Mouse (Mus musculus): ENCODE results near the gene Tgm7. TPM values are rescaled to one million over a fixed set of nuclear protein-coding genes. Genes with fewer than 3 reads are reported as not detected.

Gene Tgm7
- polyA plus RNA-seq (2015; fragmentation: Nextera tagmentation; extraction: Ambion mirVana), result not detected in 2 replicates

- Histone ChIP-seq H3K9ac (replicated peaks; ENCODE audit: low read depth) (no peak within 1 kb of the TSS), H3K4me1 (ENCODE audit: insufficient read depth, low read depth, low read length) (no peaks in the 10 kb centered on the region; the same call in 1 of the 2 replicates), H3K9me3 (ENCODE audit: low read length) (no peaks in the 10 kb centered on the region), H3K27ac (ENCODE audit: low read length) (no peak within 1 kb of the TSS), H3K4me3 (ENCODE audit: low read depth, low read length) (no peak within 1 kb of the TSS), H3K4me2 (replicated peaks; ENCODE audit: low read depth, low read length) (no peak within 1 kb of the TSS), H3K36me3 (ENCODE audit: insufficient read depth, low read length) (no peaks in the 10 kb centered on the region), H3K27me3 (replicated peaks; ENCODE audit: insufficient read depth, low read length) (no peaks in the 10 kb centered on the region)
- ATAC-seq (no peak), DNase-seq (ENCODE audit: low spot score) (no peak)
- TF ChIP-seq EP300 (IDR thresholded peaks at IDR 0.05), result no peak
- no peak for TF ChIP-seq CTCF (IDR thresholded peaks at IDR 0.05)
- 87% methylated on average over 4 of the region's 4 CpGs for WGBS
These were observed at the start of gene Tgm7 for GRCm38 (mm10) chr2:121109695-121110094. Tgm7 (minus strand) TSS chr2:121109795.

- no peaks in the 10 kb centered on the region for H3K27me3 ChIP-seq (replicated peaks; ENCODE audit: insufficient read depth, low read length)
- H3K9me3 ChIP-seq (ENCODE audit: low read length), result no peaks in the 10 kb centered on the region
- H3K27ac ChIP-seq (ENCODE audit: low read length), result no peak overlapping the region
- DNase-seq (ENCODE audit: low spot score) (peak; percentile 30), ATAC-seq (no peak)
- H3K36me3 ChIP-seq (ENCODE audit: insufficient read depth, low read length), result 0 out of 2 replicates have a peak, but pooled peaks cover 5% of the 10 kb centered on the region
- no peaks in the 10 kb centered on the region for H3K4me1 ChIP-seq (ENCODE audit: insufficient read depth, low read depth, low read length)
- TF ChIP-seq EP300 (IDR thresholded peaks at IDR 0.05), result no peak
- peak; percentile 51 for TF ChIP-seq CTCF (IDR thresholded peaks at IDR 0.05)
- H3K4me2 ChIP-seq (replicated peaks; ENCODE audit: low read depth, low read length), result no peak overlapping the region
- no peak overlapping the region for H3K4me3 ChIP-seq (ENCODE audit: low read depth, low read length)
- H3K9ac ChIP-seq (replicated peaks; ENCODE audit: low read depth), result no peak overlapping the region
- 80% methylated on average over 3 of the region's 3 CpGs for WGBS
These were observed 43.5 kb upstream of the Tgm7 start for GRCm38 (mm10) chr2:121153100-121153499.

- TF ChIP-seq EP300 (IDR thresholded peaks at IDR 0.05), result no peak
- no peak for TF ChIP-seq CTCF (IDR thresholded peaks at IDR 0.05)
- WGBS, result 74% methylated on average over 5 of the region's 5 CpGs
- H3K27me3 ChIP-seq (replicated peaks; ENCODE audit: insufficient read depth, low read length), result no peaks in the 10 kb centered on the region
- no peak overlapping the region for H3K27ac ChIP-seq (ENCODE audit: low read length)
- H3K4me3 ChIP-seq (ENCODE audit: low read depth, low read length), result no peak overlapping the region
- no peak overlapping the region for H3K9ac ChIP-seq (replicated peaks; ENCODE audit: low read depth)
- DNase-seq (ENCODE audit: low spot score) (no peak), ATAC-seq (no peak)
- no peaks in the 10 kb centered on the region for H3K9me3 ChIP-seq (ENCODE audit: low read length)
- no peaks in the 10 kb centered on the region for H3K4me1 ChIP-seq (ENCODE audit: insufficient read depth, low read depth, low read length)
- peaks cover 15% of the 10 kb centered on the region; the same call in 1 of the 2 replicates for H3K36me3 ChIP-seq (ENCODE audit: insufficient read depth, low read length)
- H3K4me2 ChIP-seq (replicated peaks; ENCODE audit: low read depth, low read length), result no peak overlapping the region
These were observed 40.1 kb upstream of the Tgm7 start for GRCm38 (mm10) chr2:121149679-121150078.

GRCm38 (mm10) chr2:121142415-121142814, 32.8 kb upstream of the Tgm7 start:
- Histone ChIP-seq H3K27me3 (replicated peaks; ENCODE audit: insufficient read depth, low read length) (no peaks in the 10 kb centered on the region), H3K9me3 (ENCODE audit: low read length) (no peaks in the 10 kb centered on the region), H3K9ac (replicated peaks; ENCODE audit: low read depth) (no peak overlapping the region), H3K36me3 (ENCODE audit: insufficient read depth, low read length) (peaks cover 19% of the 10 kb centered on the region), H3K4me3 (ENCODE audit: low read depth, low read length) (no peak overlapping the region), H3K27ac (ENCODE audit: low read length) (no peak overlapping the region), H3K4me1 (ENCODE audit: insufficient read depth, low read depth, low read length) (peaks cover 19% of the 10 kb centered on the region), H3K4me2 (replicated peaks; ENCODE audit: low read depth, low read length) (no peak overlapping the region)
- ATAC-seq, result no peak
- no peak for TF ChIP-seq CTCF (IDR thresholded peaks at IDR 0.05)
- no peak for TF ChIP-seq EP300 (IDR thresholded peaks at IDR 0.05)
- no peak for DNase-seq (ENCODE audit: low spot score)
- WGBS, result 69% methylated on average over 2 of the region's 2 CpGs

GRCm38 (mm10) chr2:121141216-121142035, 31.8 kb upstream of the Tgm7 start:
- 68% methylated on average over 16 of the region's 16 CpGs for WGBS
- Histone ChIP-seq H3K27ac (ENCODE audit: low read length) (peak overlapping the region; percentile 96), H3K27me3 (replicated peaks; ENCODE audit: insufficient read depth, low read length) (no peaks in the 10 kb centered on the region), H3K9ac (replicated peaks; ENCODE audit: low read depth) (peak overlapping the region; percentile 24), H3K9me3 (ENCODE audit: low read length) (no peaks in the 10 kb centered on the region), H3K4me3 (ENCODE audit: low read depth, low read length) (peak overlapping the region; percentile 55), H3K36me3 (ENCODE audit: insufficient read depth, low read length) (peaks cover 11% of the 10 kb centered on the region), H3K4me2 (replicated peaks; ENCODE audit: low read depth, low read length) (peak overlapping the region; percentile 92), H3K4me1 (ENCODE audit: insufficient read depth, low read depth, low read length) (peaks cover 19% of the 10 kb centered on the region)
- TF ChIP-seq CTCF (IDR thresholded peaks at IDR 0.05) (no peak), EP300 (IDR thresholded peaks at IDR 0.05) (no peak)
- no peak for DNase-seq (ENCODE audit: low spot score)
- no peak for ATAC-seq

GRCm38 (mm10) chr2:121140018-121140882, 30.7 kb upstream of the Tgm7 start, which contains the start of the genes Adal and Lcmt2:
Adal (plus strand) TSS chr2:121140428.
Lcmt2 (minus strand) TSS chr2:121140653.
- ATAC-seq, result peak; percentile 95
- TF ChIP-seq EP300 (IDR thresholded peaks at IDR 0.05), result no peak
- TF ChIP-seq CTCF (IDR thresholded peaks at IDR 0.05), result no peak
- DNase-seq (ENCODE audit: low spot score), result peak; percentile 95
- Histone ChIP-seq H3K4me3 (ENCODE audit: low read depth, low read length) (peak within 1 kb of the TSS; percentile 55), H3K4me1 (ENCODE audit: insufficient read depth, low read depth, low read length) (peaks cover 19% of the 10 kb centered on the region), H3K9ac (replicated peaks; ENCODE audit: low read depth) (peak within 1 kb of the TSS; percentile 70), H3K9me3 (ENCODE audit: low read length) (no peaks in the 10 kb centered on the region), H3K4me2 (replicated peaks; ENCODE audit: low read depth, low read length) (peak within 1 kb of the TSS; percentile 92), H3K27ac (ENCODE audit: low read length) (peak within 1 kb of the TSS; percentile 96), H3K27me3 (replicated peaks; ENCODE audit: insufficient read depth, low read length) (no peaks in the 10 kb centered on the region), H3K36me3 (ENCODE audit: insufficient read depth, low read length) (peaks cover 9% of the 10 kb centered on the region; the same call in 1 of the 2 replicates)
- under 1% methylated on average over 85 of the region's 87 CpGs for WGBS
